Mouse (Mus musculus) heart, embryonic 11.5 days (tissue): ENCODE results near the gene Gm49403. TPM values are rescaled to one million over a fixed set of nuclear protein-coding genes. Genes with fewer than 3 reads are reported as not detected.
A peak's percentile ranks its signal among the peaks of the same experiment; 100 is the strongest.
"Not testable (repeated sequence)": the region's sequence is repeated elsewhere in the genome, so short reads cannot be mapped to it uniquely, and the experiment has no call there.

ENCODE experiments used
- ATAC-seq: fragments of 200-750 bp; cut with Nextera tagmentation; replicated peaks from 2 replicates; pipeline ENCODE4 v1.8.0; 2017; ENCODE audit warnings: moderate library complexity; ENCODE audit not compliant: insufficient number of reproducible peaks, low FRiP score, low TSS enrichment
- H3K27ac ChIP-seq: fragments of 300-500 bp; sonication (generic); 2 replicates; pipeline ENCODE4 v1.5.1; 2014; ENCODE audit warnings: mild to moderate bottlenecking, low read depth, low read length
- H3K27me3 ChIP-seq: fragments of 300-500 bp; sonication (generic); 2 replicates; pipeline ENCODE4 v1.6.1; 2014; ENCODE audit warnings: mild to moderate bottlenecking, low read length, mixed read lengths; ENCODE audit not compliant: control insufficient read depth, insufficient read depth
- H3K36me3 ChIP-seq: fragments of 300-500 bp; sonication (generic); 2 replicates; pipeline ENCODE4 v1.6.1; 2014; ENCODE audit warnings: mild to moderate bottlenecking, low read length, moderate library complexity, mixed read lengths; ENCODE audit not compliant: control insufficient read depth, insufficient read depth
- H3K4me1 ChIP-seq: fragments of 300-500 bp; sonication (generic); 2 replicates; pipeline ENCODE4 v1.6.1; 2014; ENCODE audit warnings: low read length; ENCODE audit not compliant: control insufficient read depth, insufficient read depth
- H3K4me2 ChIP-seq: fragments of 300-500 bp; sonication (generic); 2 replicates; pipeline ENCODE4 v1.6.1; 2014; ENCODE audit warnings: mild to moderate bottlenecking, moderate library complexity
- H3K4me3 ChIP-seq: fragments of 300-500 bp; sonication (generic); 2 replicates; pipeline ENCODE4 v1.5.1; 2014; ENCODE audit warnings: low read depth, low read length
- H3K9ac ChIP-seq: fragments of 300-500 bp; sonication (generic); 2 replicates; pipeline ENCODE4 v1.6.1; 2014; ENCODE audit warnings: mild to moderate bottlenecking, low read depth, low read length, moderate library complexity
- H3K9me3 ChIP-seq: fragments of 300-500 bp; sonication (generic); replicated peaks from 2 replicates; pipeline ENCODE4 v1.6.1; 2016; ENCODE audit warnings: low read length; ENCODE audit not compliant: control insufficient read depth
- WGBS: fragments of 180-500 bp; shearing (Covaris S2); extraction: QIAGEN DNeasy Blood & Tissue Kit; methylation state at CpG from one replicate; pipeline ENCODE4 v1.1.7; 2014; ENCODE audit not compliant: insufficient replicate concordance; 5-methylcytosine and 5-hydroxymethylcytosine counted together
- polyA plus RNA-seq: library from polyadenylated mRNA; unstranded; fragments of >200 nt; fragmentation: Nextera tagmentation; extraction: Ambion mirVana; gene quantifications from 2 replicates; pipeline ENCODE4 v1.2.1, GENCODE M21; 2014

Gene Gm49403
- polyA plus RNA-seq, 1 experiment from 2014 or later, result not detected

DNA sequence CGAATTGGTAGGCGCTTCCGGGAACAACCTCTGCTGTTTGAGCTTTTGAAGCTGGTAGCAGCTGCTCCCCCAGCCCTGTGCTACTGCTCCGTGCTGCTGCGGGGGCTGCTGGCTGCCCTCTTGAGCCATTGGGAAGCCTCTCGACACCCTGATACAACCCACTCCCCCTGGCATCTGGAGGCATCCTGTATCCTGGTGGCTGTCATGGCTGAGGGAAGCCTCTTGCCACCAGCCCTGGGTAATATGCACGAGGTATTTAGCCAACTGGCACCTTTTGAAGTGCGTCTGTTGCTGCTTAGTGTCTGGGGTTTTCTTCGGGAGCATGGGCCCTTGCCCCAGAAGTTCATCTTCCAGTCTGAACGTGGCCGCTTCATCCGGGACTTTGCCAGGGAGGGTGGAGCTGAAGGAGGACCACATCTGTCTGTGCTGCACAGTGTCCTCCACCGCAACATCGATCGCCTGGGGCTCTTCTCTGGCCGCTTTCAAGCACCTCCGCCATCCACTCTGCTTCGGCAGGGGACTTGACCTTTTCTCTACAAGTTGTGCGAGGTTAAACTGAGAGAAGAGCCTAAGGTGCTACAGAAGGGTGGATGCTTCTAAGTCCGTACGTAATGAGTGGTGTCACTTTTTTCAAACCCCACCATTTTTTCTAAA lies 13.6 kb downstream of the Gm49403 start:
- WGBS, result 26% methylated on average over 21 of the region's 21 CpGs
- peak overlapping the region; percentile 91 for H3K27ac ChIP-seq
- H3K9ac ChIP-seq, result peak overlapping the region; percentile 69
- H3K4me2 ChIP-seq, result peak overlapping the region; percentile 82
- peak overlapping the region; percentile 98 for H3K4me3 ChIP-seq
- H3K4me1 ChIP-seq, result peaks cover 14% of the 10 kb centered on the region
- H3K27me3 ChIP-seq, H3K9me3 ChIP-seq: not testable (repeated sequence)
- peak; percentile 27; the same call in 1 of the 2 replicates for ATAC-seq
- peaks cover 11% of the 10 kb centered on the region; the same call in 1 of the 2 replicates for H3K36me3 ChIP-seq

DNA sequence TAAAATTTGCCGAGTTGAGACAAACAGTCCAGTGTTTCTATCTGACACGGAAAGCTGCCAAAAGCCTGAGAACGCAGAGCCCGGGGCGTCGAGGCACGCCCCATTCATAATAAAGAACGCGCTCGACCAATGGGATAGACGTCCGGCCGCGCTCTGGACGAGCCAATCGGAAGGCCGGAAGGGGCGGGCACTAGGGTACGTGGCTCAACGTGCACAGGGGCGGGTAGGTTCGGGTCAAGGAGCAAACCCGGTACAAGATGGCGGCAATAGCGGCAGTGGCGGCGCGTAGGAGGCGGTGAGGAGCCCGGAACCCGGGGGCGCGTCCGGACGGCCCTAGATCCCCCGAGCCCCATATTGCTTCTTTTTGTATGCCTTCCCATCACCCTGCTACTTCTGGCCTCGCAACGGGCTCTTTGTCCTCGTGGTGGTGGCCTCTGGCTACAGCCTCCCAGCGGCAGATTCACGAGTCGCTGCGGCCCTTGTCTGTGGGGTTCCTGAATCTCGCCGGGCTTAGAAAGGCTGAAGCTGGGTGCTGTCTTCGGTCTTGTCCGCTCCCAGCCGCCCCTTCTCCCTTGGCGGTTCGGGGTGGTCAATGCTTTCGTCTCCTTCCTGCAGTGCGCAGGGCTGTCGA lies 14.2 kb downstream of the Gm49403 start, which contains the start of gene Ganab:
TSS of gene Ganab (plus strand) at position 207 of the 631 bp plus-strand sequence.
- Histone ChIP-seq H3K4me2 (peak within 1 kb of the TSS; percentile 82), H3K36me3 (peaks cover 14% of the 10 kb centered on the region), H3K27ac (peak within 1 kb of the TSS; percentile 91), H3K4me3 (peak within 1 kb of the TSS; percentile 98), H3K9me3 (no peaks in the 10 kb centered on the region), H3K27me3 (no peaks in the 10 kb centered on the region), H3K4me1 (peaks cover 14% of the 10 kb centered on the region), H3K9ac (peak within 1 kb of the TSS; percentile 97)
- under 1% methylated on average over 52 of the region's 53 CpGs for WGBS
- peak; percentile 98 for ATAC-seq

DNA sequence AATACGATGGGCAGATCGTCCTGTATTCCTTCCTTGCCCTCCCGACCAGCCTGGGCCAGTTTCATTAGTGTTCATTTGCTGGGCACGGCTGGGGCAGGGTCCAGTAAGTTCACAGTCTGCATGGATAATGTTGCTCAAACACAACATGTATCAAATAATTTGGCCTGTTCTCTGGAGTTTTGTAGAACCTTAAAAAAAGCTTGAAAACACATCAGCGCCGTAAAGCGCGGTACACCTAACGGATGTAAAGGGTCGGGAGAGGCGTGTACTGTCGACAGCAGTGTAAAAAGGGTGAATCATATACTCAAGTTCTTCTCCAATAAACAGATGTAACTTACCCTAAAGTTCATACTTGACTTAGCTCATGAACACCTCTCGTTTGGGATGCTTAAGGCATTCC lies 14.8 kb downstream of the Gm49403 start:
- Histone ChIP-seq H3K4me3 (peak overlapping the region; percentile 98), H3K4me2 (peak overlapping the region; percentile 82)
- ATAC-seq, result no peak

DNA sequence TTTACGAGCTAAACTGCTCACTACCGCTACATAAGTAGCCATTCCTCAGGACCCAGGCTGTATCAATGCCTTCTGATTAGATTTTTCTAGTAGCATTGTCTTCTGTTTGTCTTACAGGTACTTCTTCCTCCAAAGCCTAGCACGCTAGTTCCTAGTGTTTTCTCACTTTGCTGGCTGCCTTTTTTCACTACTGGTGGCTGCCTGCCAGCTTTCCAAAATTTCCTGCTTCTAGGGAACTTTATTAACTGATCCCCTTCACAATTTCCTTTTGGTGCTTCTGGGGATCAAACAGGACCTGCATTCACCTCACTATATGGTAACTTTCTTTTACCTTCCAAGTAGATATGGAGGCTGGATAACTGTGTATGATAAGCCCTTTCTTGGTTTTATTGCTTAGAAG lies 15.3 kb downstream of the Gm49403 start:
- Histone ChIP-seq H3K4me2 (peak overlapping the region; percentile 82), H3K4me1 (peaks cover 14% of the 10 kb centered on the region), H3K9me3 (no peaks in the 10 kb centered on the region), H3K36me3 (peaks cover 16% of the 10 kb centered on the region), H3K4me3 (peak overlapping the region; percentile 98), H3K27ac (no peak overlapping the region), H3K27me3 (no peaks in the 10 kb centered on the region), H3K9ac (peak overlapping the region; percentile 97)
- WGBS, result 49% methylated on average over 3 of the region's 3 CpGs
- no peak for ATAC-seq

More for the DNA sequence above, 14.8 kb downstream of the Gm49403 start:
- Histone ChIP-seq H3K27me3 (no peaks in the 10 kb centered on the region), H3K9me3 (no peaks in the 10 kb centered on the region), H3K4me1 (peaks cover 14% of the 10 kb centered on the region), H3K36me3 (peaks cover 16% of the 10 kb centered on the region), H3K9ac (peak overlapping the region; percentile 97), H3K27ac (peak overlapping the region; percentile 91)
- 9% methylated on average over 13 of the region's 13 CpGs for WGBS

DNA sequence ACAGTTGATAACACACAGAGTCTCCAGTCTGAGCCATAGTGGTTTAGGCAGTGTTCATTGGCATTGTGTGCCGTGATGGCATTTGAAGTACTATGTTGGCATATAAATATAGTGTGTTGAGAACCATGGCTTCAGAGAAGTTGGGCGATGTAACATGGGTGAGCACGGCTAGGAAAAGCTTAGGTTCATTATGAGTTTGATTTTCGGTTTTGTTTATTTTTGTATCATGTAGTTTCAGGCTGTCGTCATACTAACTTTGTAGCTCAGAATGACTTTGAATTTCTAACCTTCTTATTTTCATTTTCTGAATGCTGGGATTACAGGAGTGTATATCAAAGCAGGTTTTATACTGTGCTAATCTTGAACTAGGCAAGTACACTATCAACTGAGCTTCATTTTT lies 19.7 kb downstream of the Gm49403 start:
- no peak overlapping the region for H3K9ac ChIP-seq
- no peak for ATAC-seq
- peaks cover 35% of the 10 kb centered on the region for H3K36me3 ChIP-seq
- WGBS, result 93% methylated on average over 5 of the region's 5 CpGs
- H3K4me2 ChIP-seq, result no peak overlapping the region
- peaks cover 6% of the 10 kb centered on the region for H3K4me1 ChIP-seq
- H3K27ac ChIP-seq, result no peak overlapping the region
- no peaks in the 10 kb centered on the region for H3K9me3 ChIP-seq
- H3K4me3 ChIP-seq, result no peak overlapping the region
- no peaks in the 10 kb centered on the region for H3K27me3 ChIP-seq

DNA sequence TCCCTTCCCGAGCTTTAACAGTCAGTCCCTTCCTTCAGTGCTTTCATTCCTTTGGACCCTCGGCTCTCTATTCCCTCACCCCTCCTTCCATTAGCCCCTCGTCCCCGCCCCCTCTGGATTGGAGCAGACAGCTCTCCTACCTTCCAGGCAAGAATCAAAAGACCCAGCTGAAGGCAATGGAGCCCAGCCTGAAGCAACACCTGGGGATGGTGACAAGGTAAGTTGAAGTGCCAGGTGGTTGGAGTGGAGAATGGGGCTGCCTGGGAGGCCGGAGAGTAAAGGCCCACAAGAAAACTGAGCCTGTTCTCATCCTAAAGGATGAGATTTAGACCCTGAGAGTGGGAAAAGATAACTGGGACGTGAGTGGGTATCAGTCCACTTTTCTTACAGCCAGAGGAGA lies 24.8 kb downstream of the Gm49403 start:
- no peak for ATAC-seq
- H3K9me3 ChIP-seq, result no peaks in the 10 kb centered on the region
- no peaks in the 10 kb centered on the region for H3K27me3 ChIP-seq
- H3K4me2 ChIP-seq, result no peak overlapping the region
- H3K9ac ChIP-seq, result no peak overlapping the region
- no peak overlapping the region for H3K4me3 ChIP-seq
- WGBS, result 90% methylated on average over 6 of the region's 6 CpGs
- H3K4me1 ChIP-seq, result no peaks in the 10 kb centered on the region
- peaks cover 71% of the 10 kb centered on the region for H3K36me3 ChIP-seq
- no peak overlapping the region for H3K27ac ChIP-seq

DNA sequence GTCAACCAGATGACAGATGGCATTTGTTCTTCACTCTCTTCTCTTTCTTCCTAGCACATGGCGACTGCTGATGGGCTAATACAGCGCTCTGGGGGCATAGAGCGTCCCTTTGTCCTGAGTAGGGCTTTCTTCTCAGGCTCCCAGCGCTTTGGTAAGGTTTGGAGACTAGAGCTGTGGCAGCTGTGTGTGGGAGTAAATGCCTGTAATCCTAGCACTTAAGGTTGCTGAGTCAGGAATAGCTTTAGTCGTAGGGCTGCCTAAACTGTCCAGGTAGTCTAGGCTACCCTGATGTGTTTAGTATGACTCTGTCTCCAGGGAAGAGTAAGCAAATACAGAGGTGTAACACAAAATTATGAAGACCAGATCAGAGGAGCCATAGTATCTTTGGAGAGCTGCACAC lies 28.1 kb downstream of the Gm49403 start:
- WGBS, result 90% methylated on average over 5 of the region's 5 CpGs
- H3K4me2 ChIP-seq, result no peak overlapping the region
- H3K9me3 ChIP-seq, result no peaks in the 10 kb centered on the region
- no peak overlapping the region for H3K4me3 ChIP-seq
- no peak overlapping the region for H3K9ac ChIP-seq
- H3K27me3 ChIP-seq, result no peaks in the 10 kb centered on the region
- H3K4me1 ChIP-seq, result no peaks in the 10 kb centered on the region
- H3K36me3 ChIP-seq, result peaks cover 81% of the 10 kb centered on the region
- no peak for ATAC-seq
- H3K27ac ChIP-seq, result no peak overlapping the region

DNA sequence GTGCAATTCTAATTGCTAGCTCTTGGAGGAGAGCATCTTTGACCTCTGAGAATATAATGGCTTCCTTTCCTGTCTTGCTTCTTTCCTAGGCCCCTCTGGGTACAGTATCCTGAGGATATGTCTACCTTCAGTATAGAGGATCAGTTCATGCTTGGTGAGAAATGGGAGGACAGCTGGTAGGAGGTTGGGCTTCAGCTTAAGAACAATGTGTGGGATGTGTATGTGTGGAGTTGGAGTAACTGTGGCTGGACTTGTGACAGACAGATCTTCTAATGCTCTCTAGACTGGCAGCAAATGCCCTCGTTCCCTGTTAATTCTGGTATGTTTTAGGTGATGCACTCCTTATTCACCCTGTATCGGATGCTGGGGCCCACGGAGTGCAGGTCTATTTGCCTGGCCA lies 30.5 kb downstream of the Gm49403 start:
- no peak overlapping the region for H3K4me2 ChIP-seq
- no peak for ATAC-seq
- 93% methylated on average over 3 of the region's 3 CpGs for WGBS

More for the DNA sequence above, 30.5 kb downstream of the Gm49403 start:
- Histone ChIP-seq H3K4me1 (no peaks in the 10 kb centered on the region), H3K9ac (no peak overlapping the region), H3K36me3 (peaks cover 62% of the 10 kb centered on the region), H3K4me3 (no peak overlapping the region), H3K9me3 (no peaks in the 10 kb centered on the region), H3K27me3 (no peaks in the 10 kb centered on the region), H3K27ac (no peak overlapping the region)
